Mouse (Mus musculus): ENCODE measurements around the gene Cttnbp2nl.

DNA sequence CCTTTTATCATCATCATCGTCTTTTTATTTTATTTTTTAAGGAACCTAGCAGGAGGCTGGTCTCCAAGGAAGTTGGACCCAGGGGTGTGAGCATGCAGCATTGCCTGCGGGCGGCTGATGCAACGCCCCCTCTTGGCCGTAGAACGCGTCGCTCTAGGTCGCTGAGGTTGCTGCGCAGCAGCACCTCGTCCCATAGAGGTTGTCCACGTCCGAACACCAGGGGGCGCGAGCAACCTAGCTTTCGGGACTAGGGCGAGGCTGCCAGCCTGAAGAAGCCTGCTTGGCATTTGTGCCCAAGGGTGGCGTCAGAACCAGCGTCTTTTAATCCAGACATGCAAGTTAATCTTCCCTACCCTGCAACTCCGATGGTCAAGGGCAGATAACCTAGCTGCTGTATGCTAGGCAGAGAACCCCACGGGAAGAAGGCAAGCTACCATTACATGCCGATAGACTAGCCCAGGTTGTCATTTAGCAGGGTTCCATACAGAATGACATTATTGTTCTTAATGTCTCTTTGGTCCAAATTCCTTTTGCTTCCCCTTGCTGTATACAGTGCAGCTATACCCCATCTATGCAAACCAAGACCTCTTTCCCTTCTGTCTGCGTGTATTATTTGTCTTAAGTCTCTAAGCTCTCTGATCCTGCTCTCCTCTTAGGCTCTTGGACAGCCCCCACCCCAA lies 60.1 kb downstream of the Cttnbp2nl start:
- no peak for TF ChIP-seq POLR2A (IDR thresholded peaks at IDR 0.05; ENCODE audit: borderline replicate concordance, extremely low read depth, insufficient read depth, insufficient read length, poor library complexity, severe bottlenecking)
- peak; percentile 90 for TF ChIP-seq CTCF (IDR thresholded peaks at IDR 0.05; ENCODE audit: borderline replicate concordance, extremely low read depth, insufficient read depth, insufficient read length)
